Mouse (Mus musculus): Measurements from ENCODE around the gene Arel1. TPM values are rescaled to one million over a fixed set of nuclear protein-coding genes. Genes with fewer than 3 reads are reported as not detected.
A peak's percentile ranks its signal among the peaks of the same experiment; 100 is the strongest.

Arel1 gene
- polyA plus RNA-seq, 1 experiment, result 9.9 TPM

DNA sequence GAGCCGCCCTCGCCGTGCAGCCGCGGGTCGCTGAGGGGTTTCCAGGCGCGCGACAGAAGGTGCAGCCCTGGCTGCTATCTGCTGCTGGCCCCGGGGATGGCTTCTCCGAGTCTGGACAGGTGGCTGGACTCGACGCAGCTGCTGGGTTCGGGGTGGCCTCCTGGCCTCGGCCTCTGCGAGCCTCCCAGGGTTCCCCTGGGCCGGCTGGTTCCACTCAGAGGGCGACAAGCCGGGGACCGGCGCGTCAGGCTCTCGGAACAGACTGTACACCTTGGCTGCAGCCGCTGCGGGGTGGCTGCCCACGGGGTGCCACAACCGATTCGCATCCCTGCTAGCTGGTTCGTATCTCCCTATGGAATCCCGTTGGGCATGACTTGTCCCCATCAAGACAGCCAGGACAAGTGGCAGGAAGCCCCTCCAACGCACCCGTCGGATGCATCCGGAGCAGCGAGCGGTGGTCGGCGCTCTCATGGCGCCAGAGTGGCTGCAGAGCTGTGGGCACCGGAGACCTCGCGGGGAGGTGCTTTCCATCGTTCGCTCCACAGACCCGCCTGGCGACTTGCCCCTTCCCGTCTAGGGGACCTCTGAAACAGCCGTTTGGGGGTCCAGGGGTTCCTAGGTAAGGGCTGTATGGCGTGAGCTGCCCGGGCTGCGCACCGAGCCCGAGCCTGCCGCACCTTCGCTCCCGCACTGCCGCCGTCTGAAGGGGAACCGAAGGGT lies 94.8 kb downstream of the Arel1 start:
- TF ChIP-seq MYOG (IDR thresholded peaks at IDR 0.05; ENCODE audit: control insufficient read depth, extremely low read depth, insufficient read length), result no peak
- TF ChIP-seq USF1 (IDR thresholded peaks at IDR 0.05; ENCODE audit: low read depth), result no peak
- TF ChIP-seq CTCF (IDR thresholded peaks at IDR 0.05; ENCODE audit: control insufficient read depth, insufficient read depth, insufficient read length), result no peak
- no peak for TF ChIP-seq MAX (IDR thresholded peaks at IDR 0.05)
- TF ChIP-seq FOSL1 (IDR thresholded peaks at IDR 0.05; ENCODE audit: insufficient read depth, low read length, poor library complexity, severe bottlenecking), result no peak
- no peak for TF ChIP-seq CEBPB (IDR thresholded peaks at IDR 0.05; ENCODE audit: low read depth)
- no peak for TF ChIP-seq MYOD1 (IDR thresholded peaks at IDR 0.05; ENCODE audit: control insufficient read depth, insufficient read length, low read depth)
- H3K27me3 ChIP-seq (ENCODE audit: control insufficient read depth, insufficient read depth, insufficient read length), result no peaks in the 10 kb centered on the region
- H3ac ChIP-seq (ENCODE audit: control insufficient read depth, insufficient read length, low read depth), result peak overlapping the region; percentile 68
- H3K36me3 ChIP-seq (ENCODE audit: control insufficient read depth, insufficient read depth), result peaks cover 3% of the 10 kb centered on the region
- peak overlapping the region; percentile 63 for H3K4me3 ChIP-seq (ENCODE audit: insufficient read depth, poor library complexity, severe bottlenecking)
- H3K79me3 ChIP-seq (ENCODE audit: low read depth), result peaks cover 37% of the 10 kb centered on the region
- H3K79me2 ChIP-seq (ENCODE audit: control insufficient read depth, insufficient read depth), result peaks cover 80% of the 10 kb centered on the region

GRCm38 (mm10) chr12:84873434-84873833 lies 97.3 kb downstream of the Arel1 start:
- Histone ChIP-seq H3ac (ENCODE audit: control insufficient read depth, insufficient read length, low read depth) (no peak overlapping the region), H3K27me3 (ENCODE audit: control insufficient read depth, insufficient read depth, insufficient read length) (no peaks in the 10 kb centered on the region), H3K4me3 (ENCODE audit: insufficient read depth, poor library complexity, severe bottlenecking) (peak overlapping the region; percentile 63), H3K79me2 (ENCODE audit: control insufficient read depth, insufficient read depth) (peaks cover 97% of the 10 kb centered on the region), H3K36me3 (ENCODE audit: control insufficient read depth, insufficient read depth) (peaks cover 13% of the 10 kb centered on the region), H3K79me3 (ENCODE audit: low read depth) (peaks cover 48% of the 10 kb centered on the region)
- TF ChIP-seq MAX (IDR thresholded peaks at IDR 0.05) (no peak), CEBPB (IDR thresholded peaks at IDR 0.05; ENCODE audit: low read depth) (no peak), FOSL1 (IDR thresholded peaks at IDR 0.05; ENCODE audit: insufficient read depth, low read length, poor library complexity, severe bottlenecking) (no peak), USF1 (IDR thresholded peaks at IDR 0.05; ENCODE audit: low read depth) (no peak), MYOG (IDR thresholded peaks at IDR 0.05; ENCODE audit: control insufficient read depth, extremely low read depth, insufficient read length) (no peak), CTCF (IDR thresholded peaks at IDR 0.05; ENCODE audit: control insufficient read depth, insufficient read depth, insufficient read length) (no peak), MYOD1 (IDR thresholded peaks at IDR 0.05; ENCODE audit: control insufficient read depth, insufficient read length, low read depth) (no peak)

DNA sequence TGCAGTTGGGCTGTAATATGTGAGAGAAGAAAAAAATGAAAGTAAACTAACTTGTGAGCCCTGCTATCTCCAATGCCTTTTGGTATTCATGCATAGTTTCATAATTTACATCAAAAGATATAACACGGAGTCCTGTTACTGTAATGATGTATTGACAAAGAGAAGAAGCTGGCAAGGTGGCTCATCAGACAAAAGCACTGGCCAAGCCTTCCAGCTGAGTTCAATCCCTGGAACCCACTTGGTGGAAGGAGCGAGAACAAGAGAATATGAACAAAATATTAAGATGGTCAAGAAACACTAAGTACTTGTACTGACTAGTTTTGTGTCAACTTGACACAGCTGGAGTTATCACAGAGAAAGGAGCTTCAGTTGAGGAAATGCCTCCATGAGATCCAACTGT lies 98.4 kb downstream of the Arel1 start:
- TF ChIP-seq CTCF (IDR thresholded peaks at IDR 0.05; ENCODE audit: control insufficient read depth, insufficient read depth, insufficient read length) (no peak), FOSL1 (IDR thresholded peaks at IDR 0.05; ENCODE audit: insufficient read depth, low read length, poor library complexity, severe bottlenecking) (no peak), MAX (IDR thresholded peaks at IDR 0.05) (no peak), MYOD1 (IDR thresholded peaks at IDR 0.05; ENCODE audit: control insufficient read depth, insufficient read length, low read depth) (no peak), CEBPB (IDR thresholded peaks at IDR 0.05; ENCODE audit: low read depth) (no peak), USF1 (IDR thresholded peaks at IDR 0.05; ENCODE audit: low read depth) (no peak), MYOG (IDR thresholded peaks at IDR 0.05; ENCODE audit: control insufficient read depth, extremely low read depth, insufficient read length) (no peak)
- Histone ChIP-seq H3K79me3 (ENCODE audit: low read depth) (peaks cover 44% of the 10 kb centered on the region), H3K79me2 (ENCODE audit: control insufficient read depth, insufficient read depth) (peaks cover 96% of the 10 kb centered on the region), H3ac (ENCODE audit: control insufficient read depth, insufficient read length, low read depth) (no peak overlapping the region), H3K36me3 (ENCODE audit: control insufficient read depth, insufficient read depth) (peaks cover 23% of the 10 kb centered on the region), H3K4me3 (ENCODE audit: insufficient read depth, poor library complexity, severe bottlenecking) (no peak overlapping the region), H3K27me3 (ENCODE audit: control insufficient read depth, insufficient read depth, insufficient read length) (no peaks in the 10 kb centered on the region)

Other genes starting within 250 kb of the Arel1 start
- 226 TPM for gene Npc2, start 197.7 kb downstream of the Arel1 start, polyA plus RNA-seq (2012; fragmentation: generic; extraction: Trizol)
- 44.1 TPM for gene Isca2, start 197.6 kb downstream of the Arel1 start, polyA plus RNA-seq (2012; fragmentation: generic; extraction: Trizol)
- gene Ltbp2, start 94.4 kb downstream of the Arel1 start, polyA plus RNA-seq (2012; fragmentation: generic; extraction: Trizol), result 49.5 TPM
- gene Fcf1, start within 50 bp of the Arel1 start, polyA plus RNA-seq (2012; fragmentation: generic; extraction: Trizol), result 115 TPM
- 16.6 TPM for gene Ylpm1, start 25.4 kb upstream of the Arel1 start, polyA plus RNA-seq (2012; fragmentation: generic; extraction: Trizol)
- 2.0 TPM for gene Prox2, start 139.9 kb upstream of the Arel1 start, polyA plus RNA-seq (2012; fragmentation: generic; extraction: Trizol)
- gene Dlst, start 139.9 kb upstream of the Arel1 start, polyA plus RNA-seq (2012; fragmentation: generic; extraction: Trizol), result 167 TPM
- 0.39 TPM for gene Rps6kl1, start 180.4 kb upstream of the Arel1 start, polyA plus RNA-seq (2012; fragmentation: generic; extraction: Trizol)
- 49.6 TPM for gene Pgf, start 206.9 kb upstream of the Arel1 start, polyA plus RNA-seq (2012; fragmentation: generic; extraction: Trizol)
- gene Eif2b2, start 248.6 kb upstream of the Arel1 start, polyA plus RNA-seq (2012; fragmentation: generic; extraction: Trizol), result 294 TPM

Measured in C2C12 (cell line).